Mouse (Mus musculus): ENCODE results near the gene Rhpn2. TPM values are rescaled to one million over a fixed set of nuclear protein-coding genes. Genes with fewer than 3 reads are reported as not detected.
A peak's percentile ranks its signal among the peaks of the same experiment; 100 is the strongest.

Gene Rhpn2
- polyA plus RNA-seq, 1 experiment: 7.5 TPM

- Histone ChIP-seq H3K27me3 (replicated peaks; ENCODE audit: control insufficient read depth, insufficient read depth, low read length) (no peaks in the 10 kb centered on the region), H3K4me1 (ENCODE audit: control insufficient read depth, insufficient read depth, low read length) (peaks cover 13% of the 10 kb centered on the region; the same call in 1 of the 2 replicates), H3K4me3 (ENCODE audit: insufficient read depth, low read depth, low read length) (no peak overlapping the region), H3K36me3 (ENCODE audit: control insufficient read depth, insufficient read depth, low read length) (no peaks in the 10 kb centered on the region), H3K27ac (ENCODE audit: insufficient read depth, low read depth, low read length) (peak overlapping the region; percentile 73)
- peak; percentile 58 for DNase-seq
- TF ChIP-seq POLR2A (IDR thresholded peaks at IDR 0.05; ENCODE audit: low read depth, low read length) (no peak), CTCF (conservative IDR thresholded peaks at IDR 0.05; ENCODE audit: insufficient read depth, insufficient read length, low read depth, low read length) (no peak)
- WGBS: 67% methylated on average over 7 of the region's 7 CpGs
These were observed 40.3 kb downstream of the Rhpn2 start for GRCm38 (mm10) chr7:35374265-35374664.

- Histone ChIP-seq H3K27me3 (replicated peaks; ENCODE audit: control insufficient read depth, insufficient read depth, low read length) (no peaks in the 10 kb centered on the region), H3K4me1 (ENCODE audit: control insufficient read depth, insufficient read depth, low read length) (peaks cover 13% of the 10 kb centered on the region; the same call in 1 of the 2 replicates), H3K36me3 (ENCODE audit: control insufficient read depth, insufficient read depth, low read length) (no peaks in the 10 kb centered on the region), H3K4me3 (ENCODE audit: insufficient read depth, low read depth, low read length) (no peak overlapping the region), H3K27ac (ENCODE audit: insufficient read depth, low read depth, low read length) (peak overlapping the region; percentile 10; the same call in 1 of the 2 replicates)
- WGBS: 57% methylated on average over 9 of the region's 9 CpGs
- TF ChIP-seq CTCF (conservative IDR thresholded peaks at IDR 0.05; ENCODE audit: insufficient read depth, insufficient read length, low read depth, low read length): no peak
- TF ChIP-seq POLR2A (IDR thresholded peaks at IDR 0.05; ENCODE audit: low read depth, low read length): no peak
- DNase-seq: peak; percentile 71
These were observed 42.7 kb downstream of the Rhpn2 start for GRCm38 (mm10) chr7:35376623-35377022.

GRCm38 (mm10) chr7:35379492-35380119, 45.6 kb downstream of the Rhpn2 start:
- 71% methylated on average over 16 of the region's 16 CpGs for WGBS
- Histone ChIP-seq H3K4me1 (ENCODE audit: control insufficient read depth, insufficient read depth, low read length) (0 out of 2 replicates have a peak, but pooled peaks cover 3% of the 10 kb centered on the region), H3K4me3 (ENCODE audit: insufficient read depth, low read depth, low read length) (no peak overlapping the region), H3K36me3 (ENCODE audit: control insufficient read depth, insufficient read depth, low read length) (no peaks in the 10 kb centered on the region), H3K27me3 (replicated peaks; ENCODE audit: control insufficient read depth, insufficient read depth, low read length) (no peaks in the 10 kb centered on the region), H3K27ac (ENCODE audit: insufficient read depth, low read depth, low read length) (no peak overlapping the region)
- DNase-seq: no peak
- TF ChIP-seq CTCF (conservative IDR thresholded peaks at IDR 0.05; ENCODE audit: insufficient read depth, insufficient read length, low read depth, low read length): no peak
- TF ChIP-seq POLR2A (IDR thresholded peaks at IDR 0.05; ENCODE audit: low read depth, low read length): no peak

DNA sequence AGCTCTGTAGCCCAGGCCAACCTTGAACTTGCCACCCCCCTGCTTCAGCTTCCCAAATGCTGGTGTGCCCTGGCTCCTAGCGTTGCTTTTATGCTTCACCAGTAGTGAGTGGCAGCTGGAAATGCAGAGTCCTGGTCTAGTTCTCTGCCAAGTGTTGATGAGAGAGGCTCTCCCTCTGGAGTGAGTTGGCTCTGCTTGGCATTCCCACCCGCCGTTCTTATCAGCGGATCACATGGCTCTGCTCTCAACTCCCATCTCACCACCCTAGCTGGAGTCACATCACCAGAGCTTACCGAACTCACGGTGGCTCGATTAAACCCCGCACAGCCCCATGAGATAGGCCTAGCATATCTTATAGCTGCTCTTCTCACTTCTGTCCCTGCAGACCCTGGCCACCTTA, 46.4 kb downstream of the Rhpn2 start:
- 85% methylated on average over 8 of the region's 8 CpGs for WGBS

GRCm38 (mm10) chr7:35381861-35382260, 47.9 kb downstream of the Rhpn2 start:
- Histone ChIP-seq H3K36me3 (ENCODE audit: control insufficient read depth, insufficient read depth, low read length) (no peaks in the 10 kb centered on the region), H3K27me3 (replicated peaks; ENCODE audit: control insufficient read depth, insufficient read depth, low read length) (no peaks in the 10 kb centered on the region), H3K4me3 (ENCODE audit: insufficient read depth, low read depth, low read length) (no peak overlapping the region), H3K27ac (ENCODE audit: insufficient read depth, low read depth, low read length) (no peak overlapping the region), H3K4me1 (ENCODE audit: control insufficient read depth, insufficient read depth, low read length) (0 out of 2 replicates have a peak, but pooled peaks cover 2% of the 10 kb centered on the region)
- no peak for TF ChIP-seq CTCF (conservative IDR thresholded peaks at IDR 0.05; ENCODE audit: insufficient read depth, insufficient read length, low read depth, low read length)
- no peak for DNase-seq
- WGBS: 88% methylated on average over 15 of the region's 16 CpGs

More for the DNA sequence above, 46.4 kb downstream of the Rhpn2 start:
- Histone ChIP-seq H3K27me3 (replicated peaks; ENCODE audit: control insufficient read depth, insufficient read depth, low read length) (no peaks in the 10 kb centered on the region), H3K27ac (ENCODE audit: insufficient read depth, low read depth, low read length) (no peak overlapping the region), H3K4me1 (ENCODE audit: control insufficient read depth, insufficient read depth, low read length) (0 out of 2 replicates have a peak, but pooled peaks cover 3% of the 10 kb centered on the region), H3K4me3 (ENCODE audit: insufficient read depth, low read depth, low read length) (no peak overlapping the region), H3K36me3 (ENCODE audit: control insufficient read depth, insufficient read depth, low read length) (no peaks in the 10 kb centered on the region)
- no peak for TF ChIP-seq POLR2A (IDR thresholded peaks at IDR 0.05; ENCODE audit: low read depth, low read length)
- no peak for TF ChIP-seq CTCF (conservative IDR thresholded peaks at IDR 0.05; ENCODE audit: insufficient read depth, insufficient read length, low read depth, low read length)
- no peak for DNase-seq

DNA sequence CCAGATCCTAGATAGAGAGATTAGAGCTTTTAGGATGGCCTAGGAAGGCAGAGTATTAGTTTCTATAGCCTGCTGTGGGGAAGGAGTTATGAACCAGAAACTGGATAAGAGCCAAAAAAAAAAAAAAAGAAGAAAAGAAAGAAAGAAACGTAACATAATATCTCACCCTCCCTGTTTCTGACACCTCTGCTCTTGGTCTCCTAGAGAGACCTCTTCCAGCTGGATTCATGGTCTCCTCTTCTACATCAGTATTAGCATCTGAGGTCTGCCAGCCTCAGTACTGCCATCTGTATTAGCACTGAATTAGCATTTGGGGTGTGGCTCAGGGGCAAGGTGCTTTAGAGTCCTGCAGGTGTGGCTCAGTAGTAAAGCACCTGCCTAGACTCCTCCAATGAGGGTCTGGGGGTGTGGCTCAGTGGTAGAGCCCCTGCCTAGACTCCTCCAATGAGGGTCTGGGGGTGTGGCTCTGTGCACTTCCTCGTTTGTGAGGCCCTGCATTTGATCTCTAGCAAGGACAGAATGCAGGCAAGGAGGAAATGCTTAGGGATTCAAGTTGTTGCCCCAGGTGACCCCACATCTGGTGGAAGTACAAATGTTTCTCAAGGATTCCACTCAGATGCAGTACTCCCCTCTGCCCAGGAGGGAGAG, 48.9 kb downstream of the Rhpn2 start:
- TF ChIP-seq POLR2A (IDR thresholded peaks at IDR 0.05; ENCODE audit: low read depth, low read length) (no peak), CTCF (conservative IDR thresholded peaks at IDR 0.05; ENCODE audit: insufficient read depth, insufficient read length, low read depth, low read length) (no peak)
- DNase-seq: peak; percentile 23
- no peak overlapping the region for H3K4me3 ChIP-seq (ENCODE audit: insufficient read depth, low read depth, low read length)
- 30% methylated on average over 2 of the region's 2 CpGs for whole genome bisulfite sequencing
- H3K27me3 ChIP-seq (replicated peaks; ENCODE audit: control insufficient read depth, insufficient read depth, low read length): no peaks in the 10 kb centered on the region
- no peaks in the 10 kb centered on the region for H3K36me3 ChIP-seq (ENCODE audit: control insufficient read depth, insufficient read depth, low read length)
- no peaks in the 10 kb centered on the region for H3K4me1 ChIP-seq (ENCODE audit: control insufficient read depth, insufficient read depth, low read length)
- 0 out of 2 replicates have a peak overlapping the region, but pooled peaks have one; percentile 28 for H3K27ac ChIP-seq (ENCODE audit: insufficient read depth, low read depth, low read length)

DNA sequence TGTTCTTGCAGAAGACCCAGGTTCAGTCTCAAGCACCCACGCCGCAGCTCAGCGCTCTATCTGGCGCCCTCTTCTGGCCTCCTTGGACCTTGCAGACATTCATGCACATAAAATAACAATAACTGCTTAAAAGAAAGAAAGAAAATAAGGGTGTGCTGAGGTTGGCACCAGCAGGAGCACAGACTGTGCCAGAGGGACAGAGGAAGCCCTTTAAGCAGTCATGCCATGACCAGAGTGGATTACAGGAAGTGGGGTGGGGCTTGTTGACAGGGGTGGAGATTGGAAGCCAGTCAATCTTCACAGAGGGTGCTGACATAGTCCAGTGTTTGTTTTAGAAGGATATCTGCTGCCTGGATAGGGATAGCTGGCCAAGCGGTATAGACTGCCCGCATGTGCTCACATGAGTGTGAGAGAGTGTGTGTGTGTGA, 52.6 kb downstream of the Rhpn2 start:
- WGBS: 65% methylated on average over 6 of the region's 6 CpGs

More for the DNA sequence above, 52.6 kb downstream of the Rhpn2 start:
- Histone ChIP-seq H3K27ac (ENCODE audit: insufficient read depth, low read depth, low read length) (peak overlapping the region; percentile 82), H3K36me3 (ENCODE audit: control insufficient read depth, insufficient read depth, low read length) (no peaks in the 10 kb centered on the region), H3K4me1 (ENCODE audit: control insufficient read depth, insufficient read depth, low read length) (no peaks in the 10 kb centered on the region), H3K27me3 (replicated peaks; ENCODE audit: control insufficient read depth, insufficient read depth, low read length) (no peaks in the 10 kb centered on the region), H3K4me3 (ENCODE audit: insufficient read depth, low read depth, low read length) (no peak overlapping the region)
- TF ChIP-seq POLR2A (IDR thresholded peaks at IDR 0.05; ENCODE audit: low read depth, low read length) (no peak), CTCF (conservative IDR thresholded peaks at IDR 0.05; ENCODE audit: insufficient read depth, insufficient read length, low read depth, low read length) (peak; percentile 52)
- peak; percentile 60 for DNase-seq

All from kidney, adult 2 months (tissue).